In the genomic region with DNA sequence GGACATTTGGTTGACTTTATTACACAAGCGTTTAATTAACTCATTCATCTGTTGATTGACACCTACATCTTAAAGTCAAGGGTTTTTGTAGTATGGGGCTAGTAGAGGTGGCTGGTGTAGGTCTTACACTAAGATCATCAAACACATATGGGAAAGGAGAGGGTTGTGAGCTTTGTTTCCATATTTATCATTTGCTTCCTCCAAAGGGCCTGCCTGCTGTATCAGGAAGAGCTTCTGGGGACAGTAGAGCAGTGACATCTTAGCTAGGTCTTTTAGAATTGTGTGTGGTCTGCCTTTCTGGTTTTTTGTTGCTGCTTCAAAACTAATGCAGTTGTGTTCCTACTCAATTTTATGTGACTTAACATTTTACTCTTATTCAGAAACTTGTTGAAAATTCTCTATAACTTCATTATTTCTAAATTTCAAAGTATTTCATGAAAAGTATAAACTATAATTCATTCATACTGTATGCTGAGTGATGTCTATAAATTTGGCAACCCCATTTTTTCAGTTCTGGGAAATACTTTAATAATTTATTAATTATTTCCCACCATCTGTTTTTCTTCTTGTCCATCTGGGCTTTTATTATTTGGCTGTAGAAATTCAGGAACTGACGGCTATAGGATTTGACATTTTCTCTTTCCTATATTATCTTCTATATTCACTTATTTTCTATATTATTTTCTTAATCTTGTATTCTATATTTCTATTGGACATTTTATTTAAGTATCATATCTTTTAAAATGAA, we compare ENCODE assay signal across 14 mouse cellular contexts.
"Had no signal": no experiment of that assay in that cellular context is flagged by ENCODE, and none has a peak within 500 bp of the region (broad histone marks: within the 10 kb centered on the region; RNA-seq: fewer than 3 reads in every experiment).

No protein-coding gene starts in this region.

- H3K9ac ChIP-seq: kidney, embryonic 15.5 days; limb, embryonic 13.5 days; liver, embryonic 14.5 days; midbrain, embryonic 15.5 days; neural tube, embryonic 12.5 days had no signal

- H3K27me3 ChIP-seq: kidney, embryonic 15.5 days; limb, embryonic 13.5 days; midbrain, embryonic 15.5 days; neural tube, embryonic 12.5 days had no signal

- H3K36me3 ChIP-seq: kidney, embryonic 15.5 days; limb, embryonic 13.5 days; midbrain, embryonic 10.5 days; midbrain, embryonic 15.5 days; neural tube, embryonic 12.5 days had no signal

- H3K27ac ChIP-seq: kidney, embryonic 15.5 days; limb, embryonic 13.5 days; liver, embryonic 14.5 days; midbrain, embryonic 10.5 days; midbrain, embryonic 15.5 days; neural tube, embryonic 12.5 days; stomach, postnatal 0 days had no signal

- H3K9me3 ChIP-seq: kidney, embryonic 15.5 days; limb, embryonic 13.5 days; midbrain, embryonic 10.5 days; midbrain, embryonic 15.5 days; neural tube, embryonic 12.5 days had no signal

- H3K4me3 ChIP-seq: kidney, embryonic 15.5 days; limb, embryonic 13.5 days; midbrain, embryonic 10.5 days; midbrain, embryonic 15.5 days; neural tube, embryonic 12.5 days had no signal

- ATAC-seq: midbrain, embryonic 15.5 days had no signal

- DNase-seq: kidney, adult 2 months; kidney, postnatal 25 days; left cerebral cortex, postnatal 4 days; lung, adult 18-20 months; lung, postnatal 36 days; right cerebral cortex, postnatal 14 days; thymus, postnatal 4 days had no signal

- H3K4me1 ChIP-seq: kidney, embryonic 15.5 days; limb, embryonic 13.5 days; midbrain, embryonic 10.5 days; midbrain, embryonic 15.5 days; neural tube, embryonic 12.5 days had no signal

- H3K4me2 ChIP-seq: kidney, embryonic 15.5 days; limb, embryonic 13.5 days; midbrain, embryonic 15.5 days; neural tube, embryonic 12.5 days had no signal
